Mouse (Mus musculus): ENCODE data around the gene Fam107b.

DNA sequence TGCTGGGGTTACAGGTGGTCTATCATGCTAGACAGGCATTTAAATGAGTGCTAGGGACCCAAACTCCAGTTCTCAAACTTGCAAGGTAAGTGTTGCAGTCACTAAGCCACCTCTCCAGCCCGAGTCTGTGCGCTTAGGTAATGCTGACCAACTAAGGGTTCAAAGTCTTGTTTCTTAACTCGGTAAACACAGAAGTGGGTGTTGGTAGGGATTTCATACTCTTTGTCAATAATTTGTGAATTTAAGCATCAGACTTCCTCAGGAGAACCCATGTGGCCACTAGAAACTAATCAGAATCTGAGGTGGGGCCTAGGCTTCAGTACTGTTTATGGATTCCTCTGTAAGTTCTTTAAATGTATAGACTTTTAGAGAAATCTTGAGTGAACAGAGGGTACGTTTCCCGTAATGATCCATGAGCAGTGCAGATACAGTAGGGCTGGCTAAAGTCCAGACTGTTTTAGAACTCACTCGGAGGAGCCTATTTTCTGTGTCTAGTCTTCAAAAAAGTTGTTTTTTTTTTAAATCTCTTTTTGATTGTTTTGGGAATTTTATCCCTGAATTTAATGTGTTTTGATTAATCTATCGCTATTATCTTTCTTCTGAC, 53.8 kb downstream of the Fam107b start:
- TF ChIP-seq EP300 (IDR thresholded peaks at IDR 0.05) (no peak), CTCF (IDR thresholded peaks at IDR 0.05) (no peak)

Measured in lung, postnatal 0 days (tissue).